Mouse (Mus musculus) lung, postnatal 0 days (tissue): ENCODE data around the gene Ube2o.

Source experiments
- CTCF ChIP-seq: IDR thresholded peaks from 2 replicates; pipeline ENCODE4 v1.5.1; 2016; ENCODE audit warnings: antibody characterized with exemption, mild to moderate bottlenecking
- EP300 ChIP-seq: IDR thresholded peaks from 2 replicates; pipeline ENCODE4 v1.6.1; 2016; ENCODE audit warnings: antibody characterized with exemption, mild to moderate bottlenecking, control low read depth

DNA sequence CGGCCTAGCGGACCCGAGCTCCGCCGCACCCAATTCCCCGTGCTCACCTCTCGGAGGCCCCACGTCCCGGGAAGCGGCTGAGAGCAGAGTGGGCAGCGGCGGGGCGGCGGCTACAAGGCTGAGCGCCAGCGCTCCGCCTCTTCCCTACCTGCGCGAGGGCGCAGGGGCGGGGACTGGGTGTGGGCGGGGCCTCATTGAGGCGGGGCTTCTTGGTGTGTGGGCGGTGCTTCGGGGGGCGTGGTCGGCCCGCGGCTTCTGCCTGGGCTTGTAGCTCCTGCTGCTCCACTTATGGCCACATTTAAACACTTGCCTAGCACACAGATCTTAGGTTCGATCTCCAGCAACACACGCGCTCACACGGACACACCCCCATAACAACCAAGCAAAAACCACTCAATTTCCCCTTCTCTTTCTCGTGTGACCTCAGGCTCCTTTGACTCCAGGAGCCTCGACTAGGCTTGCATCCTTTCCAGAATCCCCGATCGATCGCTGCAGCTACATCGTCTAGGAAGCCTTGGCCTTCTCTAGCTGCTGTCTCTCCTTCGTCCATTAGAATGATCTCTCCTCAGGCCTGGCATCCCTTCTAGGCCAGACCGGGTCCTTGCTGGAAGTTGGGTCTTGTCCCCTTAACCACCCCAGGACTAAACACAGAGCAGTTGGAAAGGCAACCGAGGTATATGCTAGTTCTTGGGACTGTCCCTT is 43.0 kb upstream of the Ube2o start:
- no peak for TF ChIP-seq CTCF
- TF ChIP-seq EP300 = no peak
